Mouse (Mus musculus): ENCODE results near the gene S100a3. TPM values are rescaled to one million over a fixed set of nuclear protein-coding genes. Genes with fewer than 3 reads are reported as not detected.

Gene S100a3
- polyA plus RNA-seq (2015; fragmentation: Nextera tagmentation; extraction: Ambion mirVana) = 0.04 and 0.29 TPM in 2 replicates

GRCm38 (mm10) chr3:90560008-90560628 is at the start of gene S100a3:
Gene S100a3 (plus strand): TSS chr3:90560578.

GRCm38 (mm10) chr3:90513796-90514590 is 46.4 kb upstream of the S100a3 start, which contains the start of the genes S100a1 and S100a13:
Gene S100a1 (minus strand): TSS chr3:90514392.
Gene S100a13 (plus strand): TSS chr3:90514435.

GRCm38 (mm10) chr3:90526580-90526979 is 33.8 kb upstream of the S100a3 start, which contains the start of gene S100a14:
Gene S100a14 (plus strand): TSS chr3:90526856.

GRCm38 (mm10) chr3:90537141-90537904 is 23.1 kb upstream of the S100a3 start, which contains the start of gene S100a16:
Gene S100a16 (plus strand): TSS chr3:90537254.

GRCm38 (mm10) chr3:90589947-90590346 is 29.6 kb downstream of the S100a3 start, which contains the start of gene S100a2:
Gene S100a2 (plus strand): TSS chr3:90590247.

GRCm38 (mm10) chr3:90601486-90602110 is 41.2 kb downstream of the S100a3 start, which contains the start of gene Gm42674:
Gene Gm42674 (plus strand): TSS chr3:90601904.

GRCm38 (mm10) chr3:90603623-90604022 is 43.2 kb downstream of the S100a3 start, which contains the start of gene S100a4:
Gene S100a4 (plus strand): TSS chr3:90603771.

GRCm38 (mm10) chr3:90608223-90608622 is 47.8 kb downstream of the S100a3 start, which contains the start of gene S100a5:
Gene S100a5 (plus strand): TSS chr3:90608523.

GRCm38 (mm10) chr3:90612728-90613291 is 52.4 kb downstream of the S100a3 start, which contains the start of gene S100a6:
Gene S100a6 (plus strand): TSS chr3:90612882.

Other genes with a start within 250 kb of the S100a3 start
- 4.1 and 4.3 TPM in 2 replicates for gene Slc27a3, start 170.6 kb upstream of the S100a3 start, polyA plus RNA-seq (2015; fragmentation: Nextera tagmentation; extraction: Ambion mirVana)
- gene Ints3, start 127.0 kb upstream of the S100a3 start, polyA plus RNA-seq (2015; fragmentation: Nextera tagmentation; extraction: Ambion mirVana) = 9.1 and 9.8 TPM in 2 replicates
- gene Npr1, start 94.7 kb upstream of the S100a3 start, polyA plus RNA-seq (2015; fragmentation: Nextera tagmentation; extraction: Ambion mirVana) = 7.9 and 10.6 TPM in 2 replicates
- 73.8 and 76.5 TPM in 2 replicates for gene Ilf2, start 84.5 kb upstream of the S100a3 start, polyA plus RNA-seq (2015; fragmentation: Nextera tagmentation; extraction: Ambion mirVana)
- gene Snapin, start 69.5 kb upstream of the S100a3 start, polyA plus RNA-seq (2015; fragmentation: Nextera tagmentation; extraction: Ambion mirVana) = 36.4 and 43.7 TPM in 2 replicates
- gene Chtop, start 51.1 kb upstream of the S100a3 start, polyA plus RNA-seq (2015; fragmentation: Nextera tagmentation; extraction: Ambion mirVana) = 70.1 and 74.6 TPM in 2 replicates
- 40.2 and 50.6 TPM in 2 replicates for gene S100a1, start 46.2 kb upstream of the S100a3 start, polyA plus RNA-seq (2015; fragmentation: Nextera tagmentation; extraction: Ambion mirVana)
- gene S100a13, start 46.1 kb upstream of the S100a3 start, polyA plus RNA-seq (2015; fragmentation: Nextera tagmentation; extraction: Ambion mirVana) = 61.6 and 70.3 TPM in 2 replicates
- gene S100a14, start 33.7 kb upstream of the S100a3 start, polyA plus RNA-seq (2015; fragmentation: Nextera tagmentation; extraction: Ambion mirVana) = 0.15 TPM in 1 of 2 replicates, not detected in the other
- gene S100a16, start 23.3 kb upstream of the S100a3 start, polyA plus RNA-seq (2015; fragmentation: Nextera tagmentation; extraction: Ambion mirVana) = 95.5 and 120 TPM in 2 replicates
- 0.51 and 0.53 TPM in 2 replicates for gene S100a2, start 29.7 kb downstream of the S100a3 start, polyA plus RNA-seq (2015; fragmentation: Nextera tagmentation; extraction: Ambion mirVana)
- gene Gm42674, start 41.3 kb downstream of the S100a3 start, polyA plus RNA-seq (2015; fragmentation: Nextera tagmentation; extraction: Ambion mirVana) = not detected in 2 replicates
- 31.4 and 44.9 TPM in 2 replicates for gene S100a4, start 43.2 kb downstream of the S100a3 start, polyA plus RNA-seq (2015; fragmentation: Nextera tagmentation; extraction: Ambion mirVana)
- gene S100a5, start 47.9 kb downstream of the S100a3 start, polyA plus RNA-seq (2015; fragmentation: Nextera tagmentation; extraction: Ambion mirVana) = not detected in 2 replicates
- 523 and 632 TPM in 2 replicates for gene S100a6, start 52.3 kb downstream of the S100a3 start, polyA plus RNA-seq (2015; fragmentation: Nextera tagmentation; extraction: Ambion mirVana)
- 0.12 and 0.19 TPM in 2 replicates for gene S100a7a, start 93.4 kb downstream of the S100a3 start, polyA plus RNA-seq (2015; fragmentation: Nextera tagmentation; extraction: Ambion mirVana)
- gene S100a8, start 108.4 kb downstream of the S100a3 start, polyA plus RNA-seq (2015; fragmentation: Nextera tagmentation; extraction: Ambion mirVana) = 6,399 and 9,279 TPM in 2 replicates
- gene S100a9, start 135.1 kb downstream of the S100a3 start, polyA plus RNA-seq (2015; fragmentation: Nextera tagmentation; extraction: Ambion mirVana) = 4,383 and 6,343 TPM in 2 replicates
- gene Pglyrp4, start 166.3 kb downstream of the S100a3 start, polyA plus RNA-seq (2015; fragmentation: Nextera tagmentation; extraction: Ambion mirVana) = 0.13 and 0.26 TPM in 2 replicates
- gene Gm5849, start 217.3 kb downstream of the S100a3 start, polyA plus RNA-seq (2015; fragmentation: Nextera tagmentation; extraction: Ambion mirVana) = not detected in 2 replicates

Measured in spleen, postnatal 0 days (tissue).